ENCODE assay signal across 8 mouse cellular contexts in the genomic region with DNA sequence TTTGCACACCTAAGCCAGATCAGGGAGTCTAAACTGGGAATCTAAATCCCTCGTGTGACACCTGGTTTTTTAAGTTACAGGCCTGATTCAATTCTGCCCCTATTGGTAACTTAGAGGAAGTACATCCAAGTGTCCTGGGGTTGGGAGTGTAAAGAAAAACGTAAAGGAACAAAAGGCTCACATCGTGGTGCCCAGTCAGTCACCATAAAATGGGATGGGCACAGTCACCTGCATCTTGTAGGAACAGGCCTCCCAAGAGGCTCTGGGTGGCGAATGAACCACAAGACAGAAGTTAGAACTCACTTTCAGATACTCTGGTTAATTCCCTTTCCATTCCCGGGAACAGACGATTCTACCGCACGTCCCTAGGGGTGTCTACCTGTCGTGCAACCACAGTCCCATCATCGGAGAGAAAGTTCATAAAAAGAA. TPM values are rescaled to one million over a fixed set of nuclear protein-coding genes. Genes with fewer than 3 reads are reported as not detected.
DNase-seq lines count a peak whose midpoint lies in the region; ATAC-seq lines count a peak whose summit lies in the region.

No protein-coding gene starts in this region.

- ATAC-seq in forebrain, embryonic 15.5 days (replicated peaks), result no peak
- ATAC-seq in liver, embryonic 12.5 days, result no peak

- H3K4me3 ChIP-seq in heart, embryonic 10.5 days, result peak overlapping the region; percentile 80
- peak overlapping the region; percentile 52 for H3K4me3 ChIP-seq in forebrain, embryonic 15.5 days
- peak overlapping the region; percentile 65 for H3K4me3 ChIP-seq in liver, embryonic 12.5 days

- no peaks in the 10 kb centered on the region for H3K36me3 ChIP-seq in heart, embryonic 10.5 days
- H3K36me3 ChIP-seq in forebrain, embryonic 15.5 days, result no peaks in the 10 kb centered on the region
- H3K36me3 ChIP-seq in liver, embryonic 12.5 days, result no peaks in the 10 kb centered on the region
- H3K36me3 ChIP-seq in splenic B cell, adult 2 months (ENCODE audit: control insufficient read depth, insufficient read depth, low read length, poor library complexity, severe bottlenecking), result no peaks in the 10 kb centered on the region

- peak overlapping the region; percentile 93 for H3K27ac ChIP-seq in heart, embryonic 10.5 days
- no peak overlapping the region for H3K27ac ChIP-seq in forebrain, embryonic 15.5 days (replicated peaks)
- H3K27ac ChIP-seq in liver, embryonic 12.5 days, result no peak overlapping the region

- peaks cover 55% of the 10 kb centered on the region for H3K4me1 ChIP-seq in heart, embryonic 10.5 days
- H3K4me1 ChIP-seq in forebrain, embryonic 15.5 days, result peaks cover 26% of the 10 kb centered on the region
- peaks cover 77% of the 10 kb centered on the region for H3K4me1 ChIP-seq in liver, embryonic 12.5 days

- H3K9me3 ChIP-seq in heart, embryonic 10.5 days, result no peaks in the 10 kb centered on the region
- no peaks in the 10 kb centered on the region for H3K9me3 ChIP-seq in forebrain, embryonic 15.5 days
- H3K9me3 ChIP-seq in liver, embryonic 12.5 days (replicated peaks), result no peaks in the 10 kb centered on the region

- WGBS in heart, embryonic 10.5 days, result 2% methylated on average over 10 of the region's 10 CpGs
- WGBS in forebrain, embryonic 15.5 days, result 1% methylated on average over 10 of the region's 10 CpGs
- WGBS in liver, embryonic 12.5 days (ENCODE audit: insufficient replicate concordance), result 3% methylated on average over 10 of the region's 10 CpGs

- peak; percentile 76 for DNase-seq in heart, embryonic 10.5 days (ENCODE audit: low spot score)
- DNase-seq in heart, adult 8-10 months (ENCODE audit: low spot score), result no peak
- peak; percentile 66 for DNase-seq in MEL-GATA-1-ER (ENCODE audit: extremely low read depth, low read depth)
- peak; percentile 59 for DNase-seq in splenic B cell, adult 2 months (ENCODE audit: low read depth, low spot score)
- DNase-seq in ovary, adult 18-20 months (ENCODE audit: low spot score), result no peak
- no peak for DNase-seq in cerebellum, adult 9-10 months

- H3K4me2 ChIP-seq in forebrain, embryonic 15.5 days (replicated peaks), result peak overlapping the region; percentile 92
- H3K4me2 ChIP-seq in liver, embryonic 12.5 days, result peak overlapping the region; percentile 96

- 0 out of 2 replicates have a peak overlapping the region, but pooled peaks have one; percentile 27 for H3K9ac ChIP-seq in forebrain, embryonic 15.5 days (replicated peaks)
- H3K9ac ChIP-seq in liver, embryonic 12.5 days, result peak overlapping the region; percentile 73

- no peaks in the 10 kb centered on the region for H3K27me3 ChIP-seq in heart, embryonic 10.5 days (ENCODE audit: insufficient read depth, poor library complexity, severe bottlenecking)
- H3K27me3 ChIP-seq in forebrain, embryonic 15.5 days, result peaks cover 15% of the 10 kb centered on the region; the same call in 1 of the 2 replicates
- peaks cover 11% of the 10 kb centered on the region for H3K27me3 ChIP-seq in liver, embryonic 12.5 days (replicated peaks)
- H3K27me3 ChIP-seq in splenic B cell, adult 2 months (ENCODE audit: control insufficient read depth, insufficient read depth, low read length, poor library complexity, severe bottlenecking), result no peaks in the 10 kb centered on the region

RNA-seq across cellular contexts. Expression of a gene that starts 2.3 kb away (rescaled TPM):
- 42.2 and 44.8 TPM in 2 replicates for polyA plus RNA-seq in heart, embryonic 10.5 days (2016; fragmentation: Nextera tagmentation; extraction: Ambion mirVana)
- total RNA-seq in heart, adult 8-10 months (2022), result 100 to 1,000 TPM; 393 to 406 (median 396) TPM
- 5.3 and 7.4 TPM in 2 replicates for polyA plus RNA-seq in forebrain, embryonic 15.5 days (2015; fragmentation: Nextera tagmentation; extraction: Ambion mirVana)
- 10.1 and 11.1 TPM in 2 replicates for polyA plus RNA-seq in liver, embryonic 12.5 days (2016; fragmentation: Nextera tagmentation; extraction: Ambion mirVana)

Comparison
In these comparisons a context has a peak if more than half of its experiments do, and no peak if none do; other contexts are left out.
1. DNase-seq: peak in heart, embryonic 10.5 days (single experiment), MEL-GATA-1-ER (single experiment) and splenic B cell, adult 2 months (single experiment); none in heart, adult 8-10 months (single experiment), ovary, adult 18-20 months (single experiment) and cerebellum, adult 9-10 months (single experiment).
2. Peak in every context shown above with its lines, with median percentiles within 50 percentile points of each other: H3K4me3 ChIP-seq.